Mouse (Mus musculus) WW6 (cell line): Measurements from ENCODE around the gene Emx1.
A peak's percentile ranks its signal among the peaks of the same experiment; 100 is the strongest.
"Not testable (repeated sequence)": the region's sequence is repeated elsewhere in the genome, so short reads cannot be mapped to it uniquely, and the experiment has no call there.

Source experiments
- DNase-seq: peaks from one replicate; pipeline ENCODE4 v3.0.0-alpha.2; 2013; ENCODE audit warnings: low read depth, low spot score

Emx1 gene

DNA sequence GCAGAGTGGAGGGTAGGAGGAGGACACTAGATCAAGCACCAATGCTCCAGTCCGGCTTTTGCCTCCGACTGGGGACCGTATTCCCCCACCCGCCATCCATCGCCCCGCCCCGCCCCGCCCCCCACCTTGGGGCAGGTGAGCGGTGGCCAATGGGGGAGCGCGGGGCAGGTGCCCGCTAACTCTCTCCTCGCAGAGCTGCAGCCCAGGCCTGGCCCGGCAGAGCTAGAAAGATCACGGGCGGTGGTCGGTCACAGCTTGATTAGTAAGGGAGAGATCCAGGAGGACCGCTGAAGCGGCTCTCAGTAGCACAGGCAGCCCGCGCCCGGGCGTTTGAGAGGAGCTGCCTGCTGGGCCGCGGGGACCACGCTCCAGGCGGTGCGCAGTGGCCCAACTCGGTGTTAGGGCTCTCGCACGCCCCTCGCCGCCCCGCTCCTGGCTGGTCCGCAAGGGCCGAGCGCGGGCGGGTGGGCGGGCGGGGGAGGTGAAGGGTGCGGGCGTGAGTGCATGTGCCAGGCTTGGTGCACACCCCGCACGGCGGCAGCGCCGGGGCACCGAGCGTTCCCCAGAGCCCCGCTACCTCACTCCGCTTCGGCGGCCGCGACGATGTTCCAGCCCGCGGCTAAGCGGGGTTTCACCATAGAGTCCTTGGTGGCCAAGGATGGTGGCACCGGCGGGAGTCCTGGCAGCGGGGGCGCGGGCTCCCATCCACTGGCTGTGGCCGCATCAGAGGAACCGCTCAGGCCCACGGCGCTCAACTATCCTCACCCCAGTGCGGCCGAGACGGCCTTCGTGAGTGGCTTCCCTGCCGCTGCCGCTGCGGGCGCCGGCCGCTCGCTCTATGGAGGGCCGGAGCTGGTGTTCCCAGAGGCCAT lies at the start of gene Emx1:
TSS of gene Emx1 (plus strand) at position 99 of the 872 bp plus-strand sequence.
- DNase-seq: no peak

DNA sequence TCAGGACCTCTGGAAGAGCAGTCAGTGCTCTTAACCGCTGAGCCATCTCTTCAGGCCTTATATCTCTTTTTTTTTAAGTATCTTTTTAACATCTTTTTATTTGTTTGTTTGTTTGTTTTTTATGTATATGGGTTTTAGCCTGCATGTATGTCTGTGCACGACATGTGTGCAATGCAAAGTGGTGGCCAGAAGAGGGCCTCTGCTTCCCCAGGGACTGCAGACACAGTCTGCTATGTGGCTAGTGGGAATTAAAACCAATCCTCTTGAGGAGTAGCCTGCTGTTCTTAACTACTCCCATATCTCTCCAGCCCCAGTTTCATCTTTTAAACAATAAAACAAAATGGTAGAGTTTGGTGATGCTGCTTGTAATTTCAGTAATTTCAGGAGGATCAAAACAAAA lies 47.7 kb upstream of the Emx1 start:
- DNase-seq: no peak

DNA sequence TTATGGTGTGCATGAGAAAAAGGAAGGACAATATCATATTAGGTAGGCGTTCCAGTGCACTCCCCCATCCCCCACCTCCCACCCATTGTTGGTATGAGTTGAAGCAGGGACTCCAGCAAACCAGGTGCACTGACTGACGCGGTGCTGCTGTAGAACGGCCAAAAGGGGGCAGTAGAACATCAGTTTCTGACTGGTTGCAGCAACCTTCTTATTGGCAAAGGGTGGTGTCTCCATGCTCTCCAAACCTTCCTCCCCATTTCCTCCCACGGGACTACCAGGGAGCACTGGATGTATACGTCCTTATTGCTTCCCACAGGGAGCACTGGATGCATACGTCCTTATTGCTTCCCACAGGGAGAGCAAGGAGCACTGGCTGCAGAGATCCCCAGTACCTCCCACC lies 46.2 kb upstream of the Emx1 start:
- DNase-seq: not testable (repeated sequence)

- no peak for DNase-seq
These were observed 42.8 kb upstream of the Emx1 start for GRCm38 (mm10) chr6:85144466-85144865.

DNA sequence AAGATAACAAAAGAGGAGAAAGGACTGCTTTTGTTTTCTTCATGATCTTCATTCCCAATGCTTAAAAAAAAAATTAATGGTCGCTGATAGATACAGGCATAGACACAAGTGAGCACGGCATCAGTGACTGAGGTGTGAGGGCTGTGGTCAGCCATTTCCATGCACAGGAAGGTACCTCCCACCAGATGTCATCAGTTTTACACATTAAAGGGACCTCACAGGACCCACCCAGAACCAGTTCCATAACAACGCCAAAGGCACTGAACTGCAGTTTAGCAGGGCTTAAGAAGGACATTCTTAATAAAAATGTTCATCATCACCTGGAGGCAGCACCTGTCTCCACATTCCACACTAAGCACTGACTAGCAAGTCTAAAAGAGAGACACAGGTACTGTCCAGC lies 39.6 kb upstream of the Emx1 start:
- DNase-seq: no peak

DNA sequence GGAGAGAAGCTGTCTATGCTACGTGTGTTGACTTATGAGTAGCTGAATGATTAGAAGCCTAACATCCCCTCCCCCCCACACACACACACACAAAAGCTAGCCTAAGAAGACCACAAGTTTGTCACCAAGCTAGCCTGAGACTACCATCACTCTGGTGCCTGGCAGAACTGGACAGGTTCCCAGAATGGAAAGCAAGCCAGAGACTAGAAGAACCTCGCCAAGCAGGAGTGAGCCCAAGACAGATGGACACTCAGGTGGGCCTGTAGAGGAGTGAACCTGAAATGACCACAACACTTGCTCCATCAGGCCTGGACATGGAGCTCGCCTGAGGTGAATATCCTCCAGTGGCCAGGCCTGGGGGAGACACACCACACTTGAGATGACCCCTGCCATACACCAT lies 36.9 kb upstream of the Emx1 start:
- no peak for DNase-seq

DNA sequence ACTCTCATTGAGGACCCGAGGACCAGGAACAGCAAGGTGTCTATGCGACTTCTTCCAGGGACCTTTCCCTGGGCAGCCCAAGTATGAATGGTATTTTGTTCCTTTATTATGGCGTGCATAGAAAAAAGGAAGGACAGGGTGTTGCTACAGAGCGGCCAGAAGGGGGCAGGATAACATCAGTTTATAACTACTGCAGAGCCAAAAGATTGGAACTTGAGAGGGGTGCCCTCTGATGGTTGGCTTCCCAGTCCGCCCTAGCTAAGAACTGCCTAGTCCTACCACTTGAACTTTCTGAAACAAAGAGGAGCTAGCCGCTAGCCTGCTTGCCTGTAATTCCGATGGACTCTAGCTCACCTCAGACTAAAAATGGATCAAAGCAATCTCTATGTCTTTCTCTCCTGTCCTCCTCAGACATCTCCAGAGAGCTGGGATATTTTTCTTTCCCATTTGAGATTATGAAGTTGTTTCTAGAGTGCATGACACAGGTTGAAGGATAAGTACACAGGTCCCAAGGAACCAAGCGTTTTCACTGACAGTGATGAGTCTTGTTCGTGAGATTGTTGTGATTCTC lies 33.2 kb upstream of the Emx1 start:
- peak; percentile 73 for DNase-seq

DNA sequence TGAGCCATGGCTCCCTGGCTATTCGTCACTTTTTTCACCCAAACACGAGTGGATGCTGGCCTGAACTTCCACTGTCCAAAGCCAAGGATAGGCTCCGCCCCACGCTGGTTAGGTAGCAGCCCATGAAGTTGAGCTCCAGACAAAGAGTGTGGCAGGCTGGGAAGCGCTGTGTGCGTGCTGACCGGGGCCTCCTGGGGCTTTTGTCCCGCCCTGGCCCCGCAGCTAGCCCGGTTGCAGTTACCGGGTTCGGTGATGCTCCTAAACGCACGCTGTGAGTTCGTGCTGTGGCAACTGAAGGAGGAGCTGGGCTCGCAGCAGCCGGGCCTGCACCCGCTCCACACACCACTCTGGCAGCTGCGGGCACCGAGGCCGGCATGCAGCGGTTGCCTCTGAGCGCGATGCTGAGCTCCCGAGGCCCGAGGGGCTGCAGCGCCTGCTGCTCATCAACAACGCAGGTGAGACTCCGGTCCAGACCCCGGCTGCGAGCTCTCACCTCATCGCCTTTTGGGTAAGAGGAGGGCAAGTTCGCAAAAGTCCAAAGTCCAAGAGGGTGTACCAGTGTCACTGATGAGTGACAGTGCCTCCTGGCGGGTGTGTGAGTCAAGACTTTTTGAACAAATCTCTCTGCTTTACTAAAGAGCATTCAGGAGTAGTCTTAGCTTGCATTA lies 32.2 kb upstream of the Emx1 start:
- DNase-seq: peak; percentile 47

- not testable (repeated sequence) for DNase-seq
These were observed 30.7 kb upstream of the Emx1 start for GRCm38 (mm10) chr6:85156551-85156950.

GRCm38 (mm10) chr6:85158040-85158804 lies 29.0 kb upstream of the Emx1 start:
- DNase-seq: not testable (repeated sequence)

DNA sequence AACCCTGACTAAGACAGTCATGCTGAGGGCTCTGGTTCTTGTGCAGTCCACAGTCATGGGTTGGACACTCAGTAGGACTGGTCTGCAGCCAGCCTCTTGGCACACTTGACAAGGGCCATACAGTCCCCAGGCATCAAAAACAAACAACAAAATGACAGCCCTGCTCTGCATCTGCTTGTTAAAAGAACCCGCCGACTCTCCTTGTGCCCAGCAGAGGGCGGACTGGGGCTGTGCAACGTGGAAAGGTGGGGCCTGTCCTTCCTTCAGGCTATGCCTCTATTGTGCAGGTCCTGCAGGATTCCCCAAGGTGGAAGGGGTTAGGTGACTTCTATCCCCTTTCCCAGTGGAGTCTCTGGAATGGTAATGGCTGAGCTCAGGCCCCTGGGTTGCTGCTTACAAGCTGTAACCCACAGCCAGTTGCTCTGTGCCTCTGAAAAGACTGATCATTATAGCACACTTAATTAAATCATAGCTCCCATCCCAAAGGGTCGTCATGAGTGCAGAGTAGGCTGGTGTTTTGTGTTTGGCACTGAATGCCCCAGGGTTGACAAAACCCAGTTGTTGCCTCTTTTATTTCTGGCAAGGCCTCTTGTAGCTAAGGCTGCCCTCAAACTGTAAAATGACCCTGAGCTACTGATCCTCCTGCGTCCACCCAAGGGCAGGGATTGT lies 28.0 kb upstream of the Emx1 start:
- DNase-seq: not testable (repeated sequence)

- peak; percentile 55 for DNase-seq
These were observed 26.9 kb upstream of the Emx1 start for GRCm38 (mm10) chr6:85160201-85160923.

- no peak for DNase-seq
These were observed 21.8 kb upstream of the Emx1 start for GRCm38 (mm10) chr6:85165440-85165921.

DNA sequence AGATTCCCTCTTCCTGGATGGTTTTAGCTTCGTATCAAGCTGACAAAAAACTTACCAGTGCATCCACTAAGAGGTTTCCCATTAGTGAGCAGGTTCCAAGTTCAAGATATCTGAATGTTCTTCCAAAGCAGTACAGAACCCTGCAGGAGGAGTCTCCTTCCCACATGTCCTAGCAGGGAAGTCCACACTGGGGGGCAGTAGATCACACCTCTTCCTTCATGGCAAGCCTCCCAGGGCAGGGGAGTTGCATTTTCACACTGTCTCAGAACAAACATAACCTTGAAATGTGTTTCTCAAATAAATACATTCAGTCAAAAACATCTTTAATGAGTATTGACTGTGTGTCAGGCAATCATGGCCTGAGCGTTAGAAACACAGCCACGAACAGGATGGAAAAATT lies 7.7 kb upstream of the Emx1 start:
- no peak for DNase-seq

- no peak for DNase-seq
These were observed 7.2 kb upstream of the Emx1 start for GRCm38 (mm10) chr6:85180036-85180435.

- no peak for DNase-seq
These were observed 3.3 kb upstream of the Emx1 start for GRCm38 (mm10) chr6:85183951-85184350.

- no peak for DNase-seq
These were observed 1.1 kb upstream of the Emx1 start for GRCm38 (mm10) chr6:85186033-85186743.

GRCm38 (mm10) chr6:85186744-85187059 lies 536 bp upstream of the Emx1 start:
- DNase-seq: no peak

GRCm38 (mm10) chr6:85188256-85189110 lies 1.2 kb downstream of the Emx1 start:
- no peak for DNase-seq
